Mouse (Mus musculus) lung, embryonic 15.5 days (tissue): ENCODE measurements around the gene Nup37. TPM values are rescaled to one million over a fixed set of nuclear protein-coding genes. Genes with fewer than 3 reads are reported as not detected.

ENCODE experiments used
- ATAC-seq: fragments of 200-750 bp; cut with Nextera tagmentation; 2 replicates; pipeline ENCODE4 v1.8.0; 2017; ENCODE audit warnings: moderate number of reproducible peaks, borderline replicate concordance; ENCODE audit not compliant: low FRiP score, low TSS enrichment; ENCODE audit errors: extremely low read depth
- H3K27ac ChIP-seq: fragments of 300-500 bp; sonication (generic); 2 replicates; pipeline ENCODE4 v1.5.1; 2015; ENCODE audit warnings: moderate library complexity, mild to moderate bottlenecking, inconsistent platforms
- H3K27me3 ChIP-seq: fragments of 300-500 bp; sonication (generic); 2 replicates; pipeline ENCODE4 v1.6.1; 2015; ENCODE audit warnings: inconsistent platforms
- H3K36me3 ChIP-seq: fragments of 300-500 bp; sonication (generic); 2 replicates; pipeline ENCODE4 v1.6.1; 2015; ENCODE audit warnings: inconsistent platforms
- H3K4me1 ChIP-seq: fragments of 300-500 bp; sonication (generic); 2 replicates; pipeline ENCODE4 v1.6.1; 2015; ENCODE audit warnings: inconsistent platforms
- H3K4me2 ChIP-seq: fragments of 300-500 bp; sonication (generic); 2 replicates; pipeline ENCODE4 v1.6.1; 2015; ENCODE audit warnings: inconsistent platforms, mild to moderate bottlenecking, moderate library complexity
- H3K4me3 ChIP-seq: fragments of 300-500 bp; sonication (generic); 2 replicates; pipeline ENCODE4 v1.5.1; 2015; ENCODE audit warnings: mild to moderate bottlenecking, inconsistent platforms
- H3K9ac ChIP-seq: fragments of 300-500 bp; sonication (generic); 2 replicates; pipeline ENCODE4 v1.6.1; 2015; ENCODE audit warnings: inconsistent platforms
- H3K9me3 ChIP-seq: fragments of 300-500 bp; sonication (generic); 2 replicates; pipeline ENCODE4 v1.6.1; 2016; ENCODE audit warnings: inconsistent platforms
- WGBS: fragments of 180-500 bp; shearing (Covaris S2); methylation state at CpG from one replicate; pipeline ENCODE4 v1.1.7; 2015; 5-methylcytosine and 5-hydroxymethylcytosine counted together
- polyA plus RNA-seq: library from polyadenylated mRNA; unstranded; fragments of >200 nt; fragmentation: Nextera tagmentation; extraction: Ambion mirVana; gene quantifications from 2 replicates; pipeline ENCODE4 v1.2.1, GENCODE M21; 2015

Nup37 gene
- 84.1 and 90.0 TPM in 2 replicates for polyA plus RNA-seq

- H3K4me3 ChIP-seq = peak within 1 kb of the TSS; percentile 78
- H3K4me2 ChIP-seq = peak within 1 kb of the TSS; percentile 76
- no peak within 1 kb of the TSS for H3K27ac ChIP-seq
- ATAC-seq = peak; percentile 97
- no peaks in the 10 kb centered on the region for H3K9me3 ChIP-seq
- H3K4me1 ChIP-seq = peaks cover 27% of the 10 kb centered on the region
- WGBS = under 1% methylated on average over 53 of the region's 53 CpGs
- H3K27me3 ChIP-seq = no peaks in the 10 kb centered on the region
- H3K36me3 ChIP-seq = peaks cover 9% of the 10 kb centered on the region
- H3K9ac ChIP-seq = peak within 1 kb of the TSS; percentile 66
Measured at GRCm38 (mm10) chr10:88146707-88147477, at the start of gene Nup37, which contains the start of gene Parpbp. Gene Nup37, plus strand, starts transcription at chr10:88146992. Gene Parpbp, minus strand, starts transcription at chr10:88146941.

- H3K36me3 ChIP-seq = 0 out of 2 replicates have a peak, but pooled peaks cover 8% of the 10 kb centered on the region
- no peaks in the 10 kb centered on the region for H3K9me3 ChIP-seq
- WGBS = 83% methylated on average over 2 of the region's 2 CpGs
- H3K4me3 ChIP-seq = no peak overlapping the region
- no peak overlapping the region for H3K9ac ChIP-seq
- H3K4me2 ChIP-seq = no peak overlapping the region
- ATAC-seq = no peak
- no peak overlapping the region for H3K27ac ChIP-seq
- no peaks in the 10 kb centered on the region for H3K27me3 ChIP-seq
- H3K4me1 ChIP-seq = no peaks in the 10 kb centered on the region
Measured at GRCm38 (mm10) chr10:88106169-88106568, 40.6 kb upstream of the Nup37 start.

- Histone ChIP-seq H3K4me2 (no peak overlapping the region), H3K9me3 (no peaks in the 10 kb centered on the region), H3K27me3 (no peaks in the 10 kb centered on the region), H3K4me3 (no peak overlapping the region), H3K27ac (no peak overlapping the region), H3K36me3 (peaks cover 13% of the 10 kb centered on the region), H3K9ac (no peak overlapping the region), H3K4me1 (no peaks in the 10 kb centered on the region)
- 73% methylated on average over 2 of the region's 2 CpGs for WGBS
- no peak for ATAC-seq
Measured at GRCm38 (mm10) chr10:88113290-88113689, 33.5 kb upstream of the Nup37 start.

GRCm38 (mm10) chr10:88119721-88120120, 27.1 kb upstream of the Nup37 start:
- H3K4me1 ChIP-seq = no peaks in the 10 kb centered on the region
- no peak for ATAC-seq
- no peaks in the 10 kb centered on the region for H3K9me3 ChIP-seq
- H3K27ac ChIP-seq = no peak overlapping the region
- no peak overlapping the region for H3K4me2 ChIP-seq
- peaks cover 11% of the 10 kb centered on the region; the same call in 1 of the 2 replicates for H3K36me3 ChIP-seq
- H3K27me3 ChIP-seq = no peaks in the 10 kb centered on the region
- H3K4me3 ChIP-seq = no peak overlapping the region
- no peak overlapping the region for H3K9ac ChIP-seq

- 95% methylated on average over 16 of the region's 16 CpGs for WGBS
- Histone ChIP-seq H3K27me3 (no peaks in the 10 kb centered on the region), H3K4me2 (no peak overlapping the region)
Measured at GRCm38 (mm10) chr10:88135630-88136029, 11.2 kb upstream of the Nup37 start.

GRCm38 (mm10) chr10:88146187-88146586, 605 bp upstream of the Nup37 start:
- no peak overlapping the region for H3K27ac ChIP-seq
- H3K36me3 ChIP-seq = peaks cover 9% of the 10 kb centered on the region
- no peaks in the 10 kb centered on the region for H3K27me3 ChIP-seq
- peak overlapping the region; percentile 76 for H3K4me2 ChIP-seq
- peak overlapping the region; percentile 66 for H3K9ac ChIP-seq
- H3K4me3 ChIP-seq = peak overlapping the region; percentile 78
- ATAC-seq = no peak
- no peaks in the 10 kb centered on the region for H3K9me3 ChIP-seq
- WGBS = 15% methylated on average over 7 of the region's 7 CpGs
- peaks cover 27% of the 10 kb centered on the region for H3K4me1 ChIP-seq

More at GRCm38 (mm10) chr10:88135630-88136029, 11.2 kb upstream of the Nup37 start:
- no peak for ATAC-seq
- no peak overlapping the region for H3K27ac ChIP-seq
- H3K9ac ChIP-seq = no peak overlapping the region
- no peaks in the 10 kb centered on the region for H3K4me1 ChIP-seq
- H3K36me3 ChIP-seq = peaks cover 5% of the 10 kb centered on the region; the same call in 1 of the 2 replicates
- no peak overlapping the region for H3K4me3 ChIP-seq
- H3K9me3 ChIP-seq = no peaks in the 10 kb centered on the region

GRCm38 (mm10) chr10:88150381-88150780, 3.6 kb downstream of the Nup37 start:
- Histone ChIP-seq H3K4me2 (no peak overlapping the region), H3K27me3 (no peaks in the 10 kb centered on the region), H3K4me1 (peaks cover 18% of the 10 kb centered on the region), H3K9ac (no peak overlapping the region), H3K36me3 (peaks cover 28% of the 10 kb centered on the region), H3K9me3 (no peaks in the 10 kb centered on the region), H3K4me3 (no peak overlapping the region), H3K27ac (no peak overlapping the region)
- no peak for ATAC-seq
- 86% methylated on average over 4 of the region's 4 CpGs for WGBS

GRCm38 (mm10) chr10:88151658-88152057, 4.9 kb downstream of the Nup37 start:
- Histone ChIP-seq H3K9ac (no peak overlapping the region), H3K27me3 (no peaks in the 10 kb centered on the region), H3K4me3 (no peak overlapping the region), H3K9me3 (no peaks in the 10 kb centered on the region), H3K4me1 (peaks cover 9% of the 10 kb centered on the region), H3K36me3 (peaks cover 28% of the 10 kb centered on the region), H3K27ac (no peak overlapping the region), H3K4me2 (no peak overlapping the region)
- 87% methylated on average over 6 of the region's 6 CpGs for WGBS
- no peak for ATAC-seq

GRCm38 (mm10) chr10:88162096-88162495, 15.3 kb downstream of the Nup37 start:
- H3K9me3 ChIP-seq = no peaks in the 10 kb centered on the region
- no peaks in the 10 kb centered on the region for H3K4me1 ChIP-seq
- H3K9ac ChIP-seq = no peak overlapping the region
- no peaks in the 10 kb centered on the region for H3K27me3 ChIP-seq
- no peak overlapping the region for H3K4me3 ChIP-seq
- peaks cover 40% of the 10 kb centered on the region for H3K36me3 ChIP-seq
- H3K4me2 ChIP-seq = no peak overlapping the region
- no peak overlapping the region for H3K27ac ChIP-seq
- WGBS = 98% methylated on average over 2 of the region's 2 CpGs
- no peak for ATAC-seq

GRCm38 (mm10) chr10:88162676-88163075, 15.9 kb downstream of the Nup37 start:
- no peak for ATAC-seq
- H3K36me3 ChIP-seq = peaks cover 38% of the 10 kb centered on the region
- 95% methylated on average over 5 of the region's 5 CpGs for WGBS

GRCm38 (mm10) chr10:88166158-88166557, 19.4 kb downstream of the Nup37 start:
- H3K27ac ChIP-seq = no peak overlapping the region
- H3K9ac ChIP-seq = no peak overlapping the region
- H3K4me2 ChIP-seq = no peak overlapping the region
- WGBS = 86% methylated on average over 3 of the region's 3 CpGs
- 0 out of 2 replicates have a peak, but pooled peaks cover 3% of the 10 kb centered on the region for H3K4me1 ChIP-seq
- H3K9me3 ChIP-seq = no peaks in the 10 kb centered on the region
- ATAC-seq = no peak
- peaks cover 22% of the 10 kb centered on the region for H3K36me3 ChIP-seq
- H3K4me3 ChIP-seq = no peak overlapping the region
- H3K27me3 ChIP-seq = no peaks in the 10 kb centered on the region

More at GRCm38 (mm10) chr10:88162676-88163075, 15.9 kb downstream of the Nup37 start:
- no peak overlapping the region for H3K9ac ChIP-seq
- H3K9me3 ChIP-seq = no peaks in the 10 kb centered on the region
- H3K27ac ChIP-seq = no peak overlapping the region
- no peaks in the 10 kb centered on the region for H3K27me3 ChIP-seq
- H3K4me3 ChIP-seq = no peak overlapping the region
- 0 out of 2 replicates have a peak, but pooled peaks cover 3% of the 10 kb centered on the region for H3K4me1 ChIP-seq
- H3K4me2 ChIP-seq = no peak overlapping the region

- H3K4me1 ChIP-seq = 0 out of 2 replicates have a peak, but pooled peaks cover 3% of the 10 kb centered on the region
- no peak overlapping the region for H3K4me3 ChIP-seq
- 0 out of 2 replicates have a peak overlapping the region, but pooled peaks have one; percentile 9 for H3K27ac ChIP-seq
- H3K9me3 ChIP-seq = no peaks in the 10 kb centered on the region
- no peaks in the 10 kb centered on the region for H3K27me3 ChIP-seq
- peaks cover 20% of the 10 kb centered on the region; the same call in 1 of the 2 replicates for H3K36me3 ChIP-seq
- no peak; the same call in 1 of the 2 replicates for ATAC-seq
- no peak overlapping the region for H3K9ac ChIP-seq
- WGBS = 52% methylated on average over 7 of the region's 7 CpGs
- H3K4me2 ChIP-seq = no peak overlapping the region
Measured at GRCm38 (mm10) chr10:88167438-88168077, 20.8 kb downstream of the Nup37 start.
